Mouse (Mus musculus) R1 (cell line): ENCODE data around the gene Spg7.
"Not testable (repeated sequence)": the region's sequence is repeated elsewhere in the genome, so short reads cannot be mapped to it uniquely, and the experiment has no call there.

Experiments
- DNase-seq: peaks from one replicate; pipeline ENCODE4 v3.0.0-alpha.2; 2018; ENCODE audit warnings: low read depth, low spot score

Spg7 gene

DNA sequence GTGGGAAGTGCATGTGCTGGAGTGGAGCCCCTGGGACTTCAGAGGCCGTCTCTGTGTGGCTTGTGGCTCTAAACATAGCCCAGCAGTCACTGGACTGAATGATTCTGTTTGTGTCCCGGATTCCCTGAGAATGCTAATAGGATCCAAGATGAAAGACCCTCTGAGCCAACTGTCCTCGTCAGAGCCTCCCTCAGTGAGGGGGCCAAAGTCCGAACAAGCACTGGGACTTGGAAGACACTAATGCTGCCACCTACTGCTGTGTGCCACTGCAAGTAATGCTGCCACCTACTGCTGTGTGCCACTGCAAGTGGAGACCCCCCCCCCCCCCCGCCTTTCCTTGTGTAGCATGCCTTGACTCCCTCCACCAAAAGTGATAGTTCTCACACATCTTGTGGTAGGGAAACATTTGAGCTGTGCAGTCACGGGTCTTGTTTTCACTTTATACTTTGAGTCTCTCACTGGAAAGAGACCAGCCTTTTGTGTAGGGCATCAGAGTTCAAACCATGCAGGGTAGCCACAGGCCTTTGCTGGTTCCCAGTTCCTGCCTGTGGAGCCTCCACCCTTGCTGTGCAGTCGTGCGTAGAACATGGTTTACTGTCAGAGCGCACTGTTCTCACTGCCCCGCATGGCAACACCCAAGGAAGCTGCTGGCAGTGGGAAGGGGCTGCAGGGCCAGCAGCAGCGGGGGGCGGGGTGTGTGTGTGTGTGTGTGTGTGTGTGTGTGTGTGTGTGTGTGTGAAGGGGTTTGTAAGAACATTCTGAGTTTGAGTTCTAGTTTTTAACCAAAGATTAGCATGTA is 35.2 kb downstream of the Spg7 start:
- DNase-seq = no peak

GRCm38 (mm10) chr8:123100288-123100687 is 37.5 kb downstream of the Spg7 start:
- peak; percentile 86 for DNase-seq

- no peak for DNase-seq
Measured at GRCm38 (mm10) chr8:123101244-123101643, 38.5 kb downstream of the Spg7 start.

GRCm38 (mm10) chr8:123101735-123102685 is 39.3 kb downstream of the Spg7 start, which contains the start of gene Rpl13:
TSS of gene Rpl13 (plus strand) at chr8:123102350.
- peak; percentile 95 for DNase-seq

- DNase-seq = not testable (repeated sequence)
Measured at GRCm38 (mm10) chr8:123102855-123103254, 40.1 kb downstream of the Spg7 start.

- DNase-seq = peak; percentile 27
Measured at GRCm38 (mm10) chr8:123103285-123103684, 40.5 kb downstream of the Spg7 start.

DNA sequence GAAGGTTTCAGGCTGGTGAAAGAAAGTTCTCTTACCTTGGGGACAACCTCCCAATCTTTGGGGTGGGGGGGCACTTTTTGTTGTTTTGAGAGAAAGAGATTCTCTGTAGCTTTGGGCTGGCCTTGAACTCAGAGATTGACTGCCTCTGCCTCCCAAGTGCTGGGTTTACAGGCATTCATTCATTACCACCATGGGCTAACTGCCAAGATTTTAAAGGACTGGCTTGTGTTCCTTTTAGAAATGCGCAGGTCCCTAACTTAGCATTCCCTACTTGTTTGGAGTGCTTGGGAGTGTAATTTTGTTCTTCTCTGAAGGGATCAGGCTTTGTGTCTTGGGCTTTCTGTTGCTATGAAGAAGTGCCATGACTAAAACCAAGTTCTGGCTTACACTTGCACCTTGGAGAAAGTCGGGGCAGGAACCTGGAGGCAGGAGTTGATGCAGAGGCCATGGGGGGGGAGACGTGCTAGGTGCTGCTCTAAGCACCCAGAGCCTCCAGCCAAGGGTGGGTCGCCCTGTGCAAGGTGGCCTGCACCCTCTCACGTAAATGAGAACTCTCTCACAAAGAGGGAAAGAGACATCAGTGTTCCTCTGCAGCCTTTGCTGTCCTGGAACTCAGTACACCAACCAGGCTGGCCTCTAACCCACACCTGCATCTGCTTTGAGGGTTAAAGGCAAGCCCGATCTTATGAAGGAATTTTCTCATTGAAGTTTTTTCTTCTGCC is 41.5 kb downstream of the Spg7 start:
- peak; percentile 24 for DNase-seq

DNA sequence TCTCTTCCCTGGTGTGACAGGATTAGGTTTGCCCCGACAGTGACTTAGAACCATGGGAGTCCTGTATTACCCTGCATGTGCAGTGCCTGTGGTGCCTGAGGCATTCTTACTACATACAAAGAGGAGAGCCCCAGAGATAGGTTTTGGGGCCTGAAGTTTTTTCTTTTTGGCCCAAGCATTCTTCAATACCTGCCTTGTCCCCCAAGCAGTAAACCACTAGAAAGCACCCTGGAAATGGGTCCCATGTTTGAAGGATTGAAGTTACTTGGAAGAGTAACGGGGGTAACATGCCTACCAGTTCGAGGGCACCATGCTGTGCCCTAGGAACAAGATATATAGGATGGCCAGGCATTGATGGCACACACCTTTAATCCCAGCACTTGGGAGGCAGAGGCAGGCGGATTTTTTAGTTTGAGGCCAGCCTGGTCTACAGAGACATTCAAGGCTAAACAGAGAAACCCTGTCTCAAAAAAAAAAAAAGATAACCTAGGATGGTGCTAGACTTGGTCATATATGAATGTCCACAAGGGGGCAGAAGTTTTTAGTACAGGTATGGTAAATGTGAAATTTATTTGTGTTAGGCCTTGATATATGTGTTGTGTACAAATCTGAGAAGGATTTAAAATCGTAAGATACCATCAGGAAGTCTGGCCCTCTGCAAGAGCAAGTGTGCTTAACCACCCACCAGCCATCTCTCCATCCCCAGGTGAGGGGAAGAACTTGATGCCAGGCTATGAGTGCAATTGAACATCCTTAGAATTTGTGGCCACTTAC is 43.0 kb downstream of the Spg7 start:
- peak; percentile 78 for DNase-seq

GRCm38 (mm10) chr8:123106531-123106930 is 43.8 kb downstream of the Spg7 start:
- DNase-seq = peak; percentile 55

GRCm38 (mm10) chr8:123108010-123108409 is 45.3 kb downstream of the Spg7 start:
- no peak for DNase-seq

GRCm38 (mm10) chr8:123108953-123109352 is 46.2 kb downstream of the Spg7 start:
- DNase-seq = no peak

GRCm38 (mm10) chr8:123110649-123111048 is 47.9 kb downstream of the Spg7 start:
- peak; percentile 83 for DNase-seq

GRCm38 (mm10) chr8:123112892-123113291 is 50.1 kb downstream of the Spg7 start:
- no peak for DNase-seq

GRCm38 (mm10) chr8:123113908-123114469 is 51.2 kb downstream of the Spg7 start:
- no peak for DNase-seq

DNA sequence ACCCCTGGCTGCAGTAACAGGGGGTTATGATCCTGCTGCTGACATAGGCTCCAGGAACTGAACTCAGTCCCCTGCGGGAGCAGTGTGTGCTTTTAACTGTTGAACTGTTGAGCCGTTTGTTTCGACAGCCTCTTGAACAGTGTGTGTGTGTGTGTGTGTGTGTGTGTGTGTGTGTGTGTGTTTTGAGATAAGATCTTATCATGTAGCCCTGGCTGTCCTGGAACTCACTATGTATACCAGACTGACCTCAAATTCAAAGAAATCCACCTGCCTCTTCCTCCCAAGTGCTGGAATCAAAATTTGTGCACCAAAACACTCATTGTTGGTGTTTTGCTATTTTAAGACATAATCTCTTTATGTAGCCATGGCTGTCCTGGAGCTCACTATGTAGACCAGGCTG is 51.9 kb downstream of the Spg7 start:
- DNase-seq = no peak

GRCm38 (mm10) chr8:123117127-123117731 is 54.5 kb downstream of the Spg7 start, which contains the start of gene Cpne7:
TSS of gene Cpne7 (plus strand) at chr8:123117374.
- no peak for DNase-seq

GRCm38 (mm10) chr8:123117744-123118143 is 55.0 kb downstream of the Spg7 start:
- no peak for DNase-seq

DNA sequence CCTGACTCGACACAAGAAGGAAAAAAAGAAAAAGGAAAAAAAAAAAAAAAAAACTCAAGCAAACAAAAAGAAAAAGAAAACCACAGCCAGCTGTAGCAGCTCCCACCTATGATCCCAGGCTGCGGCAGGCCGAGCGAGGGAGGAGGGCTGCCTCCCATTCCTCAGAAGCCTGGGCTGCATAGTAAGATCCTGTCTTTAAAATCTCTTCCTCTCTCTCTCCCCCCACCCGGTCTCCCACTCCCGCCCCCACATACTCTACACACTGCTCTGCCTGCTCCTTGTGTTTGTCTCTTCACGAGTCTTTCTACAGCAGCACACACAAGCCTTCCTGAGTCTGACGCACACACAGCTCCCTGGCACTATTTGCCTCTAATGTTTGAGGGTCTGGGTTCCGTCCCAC is 59.3 kb downstream of the Spg7 start:
- no peak for DNase-seq

- no peak for DNase-seq
Measured at GRCm38 (mm10) chr8:123122670-123123069, 59.9 kb downstream of the Spg7 start.

- peak; percentile 54 for DNase-seq
Measured at GRCm38 (mm10) chr8:123126193-123126816, 63.6 kb downstream of the Spg7 start.
